Mouse (Mus musculus) spleen, postnatal 36 days (tissue): ENCODE data around the gene Gucy1b2.
A peak's percentile ranks its signal among the peaks of the same experiment; 100 is the strongest.

Experiments
- DNase-seq, 2 experiments: peaks; one replicate each; pipeline ENCODE4 v3.0.0; 2022; ENCODE audit warnings: low spot score in 2 of 2, mixed read lengths in 1 of 2

The Gucy1b2 gene

DNA sequence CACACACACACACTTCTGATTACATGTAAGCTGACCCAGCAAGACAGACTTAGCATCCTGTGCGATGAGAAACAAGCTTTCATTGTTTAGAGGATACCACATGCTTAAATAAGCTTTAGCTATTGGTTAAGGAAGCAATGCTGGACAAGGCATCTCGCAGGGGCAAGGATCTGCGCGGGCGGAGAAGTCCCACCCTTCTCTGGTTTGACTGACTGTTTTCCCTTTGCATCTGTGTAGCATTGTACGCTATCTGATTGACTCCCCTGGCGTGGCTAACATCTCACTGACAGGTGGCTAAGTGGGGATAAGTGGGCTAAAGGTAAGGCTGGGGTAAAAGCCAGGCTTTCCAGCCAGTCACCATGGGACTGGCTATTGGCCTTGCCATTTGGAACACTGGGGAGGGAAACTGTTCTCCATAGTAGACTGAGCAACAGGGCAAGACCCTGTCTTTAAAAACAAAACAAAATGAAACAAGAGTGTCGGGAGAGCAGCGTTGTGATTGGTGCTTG is at the start of gene Gucy1b2:
TSS of gene Gucy1b2 (minus strand) at position 51 of the 509 bp plus-strand sequence.
- no peak for DNase-seq

DNA sequence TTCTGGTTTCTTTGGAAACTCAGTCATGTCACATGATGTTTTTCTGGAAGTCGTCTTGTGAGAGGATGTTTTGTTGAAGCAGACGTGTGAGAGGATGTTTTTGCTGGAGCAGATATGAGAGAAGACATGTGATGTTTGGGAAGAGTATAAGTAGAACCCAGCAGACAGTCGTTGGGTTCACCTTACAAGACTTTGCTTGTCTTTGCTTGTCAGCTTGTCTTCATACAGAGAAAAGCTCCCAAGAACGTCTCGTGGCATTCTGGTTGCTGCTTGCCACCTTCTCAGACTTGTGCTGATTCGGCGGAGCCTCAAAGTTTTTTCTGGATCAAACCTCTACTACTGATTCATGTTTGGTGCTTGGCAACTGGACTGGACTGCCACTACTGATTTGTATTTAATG is 41.3 kb upstream of the Gucy1b2 start:
- no peak for DNase-seq

DNA sequence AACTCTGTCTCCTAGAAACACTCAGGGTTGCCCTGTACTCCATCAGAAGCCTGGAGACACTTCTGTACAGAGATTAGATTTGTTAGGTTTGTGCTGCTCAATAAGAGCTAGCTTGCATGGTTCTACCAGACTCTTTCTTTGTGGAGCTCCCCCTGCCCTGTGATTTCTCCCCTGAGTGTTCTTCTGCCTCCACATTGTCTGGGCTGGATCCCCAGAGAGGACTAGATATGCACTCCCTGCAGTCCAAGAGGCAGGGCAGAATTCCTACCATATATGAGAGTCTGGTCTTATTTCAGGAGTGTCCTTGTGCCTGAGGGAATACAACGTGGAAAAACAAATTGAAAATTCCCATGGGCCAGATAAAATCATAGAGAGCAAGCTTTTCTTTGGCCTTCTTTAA is 40.4 kb upstream of the Gucy1b2 start:
- DNase-seq: no peak

- DNase-seq: no peak
Measured at GRCm38 (mm10) chr14:62493456-62493855, 37.4 kb upstream of the Gucy1b2 start.

GRCm38 (mm10) chr14:62492196-62492850 is 36.2 kb upstream of the Gucy1b2 start:
- peak; percentile 19 to 21 for DNase-seq

DNA sequence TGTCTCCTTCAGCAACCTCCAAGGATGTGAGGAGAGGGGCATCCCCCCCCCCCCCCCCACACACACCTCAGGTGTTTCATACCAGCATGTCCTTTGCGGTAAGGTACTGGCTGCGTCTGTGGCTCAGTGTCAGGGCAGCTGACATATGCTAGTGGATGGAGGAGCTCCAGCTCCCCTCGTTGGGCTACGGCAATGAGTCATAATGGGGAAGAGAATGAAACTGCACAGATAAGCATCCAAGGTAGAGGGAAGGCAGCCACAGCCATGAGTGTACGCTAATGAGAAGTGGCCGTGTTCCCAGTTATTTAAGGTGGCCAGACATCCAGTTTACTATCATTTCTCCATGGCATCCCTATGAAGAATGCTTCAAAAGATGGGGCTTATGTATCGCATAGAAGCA is 32.2 kb upstream of the Gucy1b2 start:
- no peak for DNase-seq

DNA sequence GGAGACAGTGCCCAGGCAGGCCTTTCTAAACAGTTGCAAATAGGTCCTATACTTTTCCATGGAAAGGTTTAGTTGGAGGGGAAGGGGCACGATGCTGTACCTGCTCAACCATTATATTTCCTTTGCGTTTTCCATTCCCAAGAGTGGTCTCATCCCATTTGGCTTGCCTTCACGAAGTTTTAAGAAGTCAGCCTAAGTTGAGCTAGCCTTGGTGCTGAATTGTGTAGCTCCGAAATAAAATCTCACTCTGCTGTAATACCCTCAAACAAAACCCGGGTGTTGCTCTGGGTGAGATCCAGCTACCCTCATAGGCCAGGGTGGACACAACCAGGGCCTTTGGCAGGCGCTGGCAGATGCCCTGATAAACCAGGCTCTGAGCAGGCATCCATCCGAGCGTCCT is 25.3 kb upstream of the Gucy1b2 start:
- DNase-seq: no peak

GRCm38 (mm10) chr14:62479395-62479794 is 23.3 kb upstream of the Gucy1b2 start:
- DNase-seq: no peak

GRCm38 (mm10) chr14:62474481-62474880 is 18.4 kb upstream of the Gucy1b2 start:
- DNase-seq: no peak

GRCm38 (mm10) chr14:62472061-62472460 is 16.0 kb upstream of the Gucy1b2 start:
- DNase-seq: no peak

DNA sequence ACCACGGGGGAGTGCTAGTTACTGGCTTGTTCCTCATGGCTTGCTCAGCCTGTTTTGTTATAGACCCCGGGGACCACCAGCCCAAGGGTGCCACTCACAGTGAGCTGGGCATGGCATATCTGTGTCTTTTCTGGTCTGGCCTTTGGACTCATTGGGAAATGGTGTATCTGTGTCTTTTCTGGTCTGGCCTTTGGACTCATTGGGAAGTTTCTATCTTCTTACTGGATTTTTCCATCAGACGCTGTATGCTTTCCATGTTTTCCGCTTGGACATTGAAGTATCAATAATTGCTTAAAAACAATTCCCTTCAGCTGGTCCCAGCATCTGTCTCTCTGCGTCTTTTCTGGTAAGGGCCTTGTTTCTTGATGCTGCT is 12.7 kb upstream of the Gucy1b2 start:
- no peak for DNase-seq

DNA sequence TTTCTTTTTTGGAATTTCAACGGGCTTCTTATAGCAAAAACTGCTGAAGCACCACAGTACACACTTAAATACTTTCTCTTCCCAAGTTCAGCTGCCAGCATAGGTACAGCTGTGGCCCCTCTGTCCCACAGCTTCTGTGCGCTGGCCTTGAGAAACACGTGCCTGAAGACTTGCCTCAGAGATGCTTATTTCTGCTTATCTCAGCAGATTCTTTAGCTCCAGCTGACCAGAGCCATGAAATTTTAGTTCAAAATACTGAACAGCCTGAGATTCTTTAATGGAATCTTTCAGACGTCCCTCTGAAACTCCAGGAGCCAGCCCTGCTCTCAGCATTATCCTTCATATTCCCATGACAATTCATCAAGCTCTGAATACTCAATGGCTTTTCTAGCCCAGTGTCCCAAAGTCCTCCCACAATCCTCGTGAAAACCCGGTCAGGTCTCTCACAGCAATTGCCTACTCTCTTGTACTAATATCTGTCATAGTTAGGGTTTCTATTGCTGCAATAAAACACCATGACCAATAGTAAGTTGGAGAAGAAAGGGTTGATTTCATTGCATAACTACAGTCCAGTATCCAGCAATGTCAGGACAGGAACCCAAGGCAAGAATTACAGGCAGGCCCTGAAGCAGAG is 12.1 kb upstream of the Gucy1b2 start:
- no peak for DNase-seq

GRCm38 (mm10) chr14:62464966-62465365 is 8.9 kb upstream of the Gucy1b2 start:
- DNase-seq: no peak

- no peak for DNase-seq
Measured at GRCm38 (mm10) chr14:62459541-62459940, 3.5 kb upstream of the Gucy1b2 start.

GRCm38 (mm10) chr14:62457420-62458181 is 1.5 kb upstream of the Gucy1b2 start:
- DNase-seq: peak; percentile 57 to 67

DNA sequence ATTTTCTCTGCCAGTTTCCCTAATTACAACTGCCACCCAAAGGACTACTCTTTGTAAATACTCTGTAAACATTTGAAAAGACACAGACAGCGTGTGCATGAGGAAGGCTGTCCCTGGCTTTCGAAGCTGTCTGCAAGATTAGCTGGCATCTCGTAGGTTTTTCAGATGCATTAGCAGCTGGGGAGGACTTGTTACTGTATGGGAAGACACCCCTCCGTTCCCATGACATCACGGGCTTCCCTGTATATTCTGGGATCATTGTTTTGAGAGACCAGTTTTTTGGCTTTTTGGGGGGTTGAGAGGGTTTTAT is 564 bp downstream of the Gucy1b2 start:
- DNase-seq: no peak

- DNase-seq: no peak
Measured at GRCm38 (mm10) chr14:62454760-62455569, 1.1 kb downstream of the Gucy1b2 start.

DNA sequence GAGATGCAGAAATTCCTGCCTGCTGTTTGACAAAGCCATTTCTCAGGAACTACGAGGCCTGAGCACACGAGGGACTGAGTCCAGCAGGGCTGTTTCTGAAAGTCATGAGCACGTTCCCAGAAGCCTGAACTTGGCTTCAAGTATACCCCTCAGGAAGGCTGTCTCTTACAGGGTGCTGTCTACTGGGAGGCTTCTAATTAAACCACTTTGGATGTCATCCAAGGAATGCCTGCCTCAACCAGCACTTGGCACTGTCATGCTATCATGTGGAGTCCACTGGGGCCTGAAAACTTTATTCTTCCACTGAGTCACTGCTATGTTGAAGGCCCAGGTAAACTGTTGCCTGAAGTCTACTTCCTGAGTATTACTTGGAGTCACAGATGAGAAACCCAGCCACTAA is 2.0 kb downstream of the Gucy1b2 start:
- DNase-seq: no peak

- no peak for DNase-seq
Measured at GRCm38 (mm10) chr14:62453276-62453675, 2.8 kb downstream of the Gucy1b2 start.

DNA sequence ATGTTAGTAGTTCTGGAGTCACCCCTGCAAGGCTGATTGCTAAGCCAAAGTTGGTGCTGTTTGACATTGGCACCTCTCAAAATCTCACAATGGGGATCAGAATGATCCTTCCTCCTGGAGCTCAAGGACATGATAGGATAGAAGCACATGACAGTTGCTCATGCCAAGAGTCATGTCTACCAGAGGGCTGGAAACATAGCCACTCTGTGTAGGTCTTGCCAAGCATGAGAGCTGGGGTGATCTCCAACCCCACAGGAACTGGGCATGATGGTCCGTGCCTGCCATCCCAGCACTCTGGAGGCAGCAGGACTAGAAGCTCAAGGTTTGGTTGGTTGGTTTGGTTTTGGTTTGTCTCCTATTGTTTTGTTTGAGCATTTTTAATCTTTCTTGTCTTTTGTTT is 5.4 kb downstream of the Gucy1b2 start:
- DNase-seq: no peak

DNA sequence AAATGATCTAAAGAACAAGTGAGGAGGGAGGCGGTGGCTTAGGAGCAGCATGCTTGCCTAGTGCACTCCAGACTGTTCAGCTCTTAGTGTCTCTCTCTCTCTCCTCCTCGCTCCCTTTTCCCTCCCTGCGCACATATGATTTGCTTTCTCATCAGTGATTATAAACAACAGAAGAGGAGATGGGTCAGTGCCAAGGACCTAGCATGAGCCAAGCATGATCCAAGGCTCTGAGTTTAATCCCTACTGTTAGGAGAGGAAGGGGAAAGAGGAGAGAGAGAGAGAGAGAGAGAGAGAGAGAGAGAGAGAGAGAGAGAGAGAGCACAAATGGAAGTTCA is 8.9 kb downstream of the Gucy1b2 start:
- DNase-seq: no peak
